Mouse (Mus musculus) T-helper 17 cell (primary cell): Measurements from ENCODE around the gene Pom121l2.

Experiments
- in situ Hi-C, 2 experiments: fragments of 300-600 bp; cut with MboI, MseI; formaldehyde crosslinking; loops; 1 replicate in 1 of 2; 2 replicates in 1 of 2; pipeline ENCODE4 v1.15.1; 2025; ENCODE audit warnings: high pct_unique_total_duplicates in 2 of 2

The Pom121l2 gene

GRCm38 (mm10) chr13:21992550-21992949, 11.6 kb downstream of the Pom121l2 start:
- in situ Hi-C loops: loop anchor here in 1 of 2 experiments (5.0 kb wide), 1 partner anchor 670 kb away; no protein-coding TSS in a partner anchor

DNA sequence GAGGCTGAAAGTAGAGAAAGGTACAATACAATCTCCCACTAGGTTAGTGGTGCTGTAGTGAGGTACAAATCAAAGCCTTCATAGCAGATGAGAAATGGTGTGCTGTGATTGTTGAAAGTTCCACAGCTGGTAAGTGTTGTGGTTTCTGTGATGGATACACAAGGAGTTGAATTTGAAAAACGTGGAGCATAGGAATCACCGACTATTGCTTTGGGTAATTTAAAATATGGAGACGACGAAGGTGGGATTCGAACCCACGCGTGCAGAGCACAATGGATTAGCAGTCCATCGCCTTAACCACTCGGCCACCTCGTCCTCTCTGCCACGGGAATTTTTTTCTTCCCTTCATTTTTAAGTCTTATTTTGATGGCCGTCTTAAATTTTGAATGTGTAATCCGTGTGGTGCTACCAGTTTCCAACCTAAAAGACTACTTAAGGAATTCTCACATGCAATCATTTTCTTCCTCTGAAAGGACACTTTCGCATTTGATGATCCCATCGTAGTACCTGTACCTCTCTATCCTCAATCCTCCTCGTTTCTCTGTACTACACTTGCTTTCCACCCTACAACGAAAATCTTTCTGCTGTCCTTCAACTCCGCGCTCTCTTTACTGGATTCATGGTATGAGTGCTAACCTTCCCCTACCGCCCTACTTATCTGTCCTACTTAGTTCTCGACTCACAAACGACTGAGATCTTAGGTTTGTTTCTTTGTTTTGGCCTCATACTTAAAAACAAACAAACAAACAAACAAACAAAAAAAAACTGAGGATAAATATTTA, 13.2 kb downstream of the Pom121l2 start:
- in situ Hi-C loops: loop anchor here in 1 of 2 experiments (5.0 kb wide), 1 partner anchor 672 kb away; no protein-coding TSS in a partner anchor

- in situ Hi-C loops: loop anchor here in 1 of 2 experiments (5.0 kb wide), 1 partner anchor 673 kb away; no protein-coding TSS in a partner anchor
Observed at GRCm38 (mm10) chr13:21994896-21995295, 13.9 kb downstream of the Pom121l2 start.

DNA sequence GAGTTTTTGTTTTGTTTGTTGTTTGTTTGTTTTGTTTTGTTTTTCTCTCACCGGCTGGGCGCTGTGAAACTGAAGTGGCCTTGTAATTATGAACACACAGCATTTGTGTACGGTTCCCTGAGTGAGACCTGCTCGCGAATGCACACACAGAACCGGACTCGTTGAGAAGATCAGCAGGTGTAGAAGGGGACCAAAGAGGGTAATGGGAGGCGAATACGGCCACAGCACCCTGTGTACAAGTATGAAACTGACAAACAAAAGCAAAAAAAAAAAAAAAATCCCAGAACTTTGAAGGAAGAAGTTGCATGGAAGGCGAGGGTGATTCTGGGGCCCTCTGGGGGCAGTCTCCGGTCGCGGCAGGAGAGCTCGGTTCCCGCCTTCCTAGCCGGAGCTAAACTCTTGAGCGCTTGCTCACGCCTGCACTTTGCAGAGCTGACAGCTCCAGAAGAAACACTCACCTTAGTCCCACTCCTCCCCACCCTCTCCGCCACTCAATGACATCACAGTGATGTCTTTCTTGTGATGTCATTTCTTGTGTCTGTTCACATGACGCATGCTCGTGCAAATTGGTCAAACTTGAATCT, 14.4 kb downstream of the Pom121l2 start:
- in situ Hi-C loops: no loop called here

- in situ Hi-C loops: no loop called here
Observed at GRCm38 (mm10) chr13:21996101-21996839, 15.3 kb downstream of the Pom121l2 start.

DNA sequence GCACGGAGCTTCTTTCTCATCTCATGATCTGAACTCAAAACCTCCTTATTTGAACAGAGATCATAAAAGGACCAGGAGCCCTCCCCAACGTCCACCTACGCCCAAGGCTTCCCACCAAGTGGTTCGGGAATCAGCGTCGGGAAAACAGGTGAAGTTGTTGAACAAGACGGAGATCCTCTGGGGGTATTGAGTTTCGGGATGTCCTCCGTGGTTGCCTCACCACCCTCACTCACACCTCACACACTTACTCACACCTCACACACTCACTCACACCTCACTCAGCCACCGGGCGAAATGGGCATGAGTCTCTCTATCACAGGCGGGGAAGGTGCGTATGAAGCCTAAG, 15.8 kb downstream of the Pom121l2 start:
- in situ Hi-C loops: no loop called here

- in situ Hi-C loops: no loop called here
Observed at GRCm38 (mm10) chr13:21997201-21997820, 16.3 kb downstream of the Pom121l2 start.

DNA sequence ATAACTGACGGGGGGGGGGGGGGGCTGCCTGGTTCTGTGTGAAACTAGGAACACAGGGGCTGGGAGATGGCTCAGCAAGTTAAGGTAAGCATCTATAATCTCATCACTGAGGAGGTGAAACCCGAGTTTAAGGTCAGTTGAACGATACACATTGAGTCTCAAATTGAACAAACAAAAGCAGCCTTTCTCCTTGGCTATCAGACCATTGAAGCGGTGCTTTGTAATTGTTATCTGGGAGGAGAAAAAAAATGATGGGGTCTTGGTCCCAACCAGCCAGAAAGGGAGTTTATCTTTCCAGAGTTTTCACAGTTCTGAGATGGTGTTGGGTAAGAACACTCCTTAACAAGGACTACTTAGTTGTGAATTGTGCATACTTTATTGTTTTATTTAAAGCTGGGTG, 16.8 kb downstream of the Pom121l2 start:
- in situ Hi-C loops: no loop called here

DNA sequence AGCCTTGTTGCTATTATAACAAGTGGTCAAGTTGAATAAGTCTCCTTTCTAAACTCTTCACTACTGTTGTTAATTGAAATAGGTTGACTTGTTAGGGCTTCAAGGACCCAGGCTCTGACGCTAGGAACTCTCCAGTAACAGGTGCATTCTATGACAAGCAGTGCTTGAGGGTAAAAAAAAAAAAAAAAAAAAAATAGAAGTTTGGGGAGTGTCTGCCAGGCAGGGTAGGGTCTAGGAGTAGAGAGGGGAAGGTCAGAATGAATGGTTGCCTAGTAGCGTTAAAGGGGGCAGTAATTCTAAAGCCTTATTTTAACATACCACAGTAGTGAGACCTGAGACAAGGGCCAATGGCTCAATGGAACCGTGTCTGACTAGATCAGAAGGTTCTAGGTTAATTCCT, 17.4 kb downstream of the Pom121l2 start:
- in situ Hi-C loops: no loop called here

GRCm38 (mm10) chr13:21999147-21999546, 18.2 kb downstream of the Pom121l2 start:
- in situ Hi-C loops: no loop called here

- in situ Hi-C loops: no loop called here
Observed at GRCm38 (mm10) chr13:22001346-22001745, 20.4 kb downstream of the Pom121l2 start.

DNA sequence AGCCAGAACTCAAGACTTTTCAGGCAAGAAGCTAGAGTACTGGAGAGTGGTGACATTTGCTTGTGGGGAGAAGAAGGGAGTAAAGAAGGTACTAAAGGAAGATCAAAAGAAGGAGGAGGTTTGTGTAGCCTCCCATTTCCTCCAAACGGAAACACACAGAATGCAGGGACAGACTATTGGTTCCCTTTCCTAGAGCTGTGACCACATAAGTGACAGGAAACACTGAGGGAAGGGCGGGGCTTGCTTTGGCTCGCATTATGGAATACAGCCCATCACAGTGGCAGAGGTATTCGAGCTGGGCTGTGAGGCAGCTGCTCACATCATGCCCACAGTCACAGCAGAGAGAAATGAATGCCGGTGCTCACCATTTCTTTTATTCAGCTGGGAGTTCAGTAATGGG, 20.8 kb downstream of the Pom121l2 start:
- in situ Hi-C loops: no loop called here

DNA sequence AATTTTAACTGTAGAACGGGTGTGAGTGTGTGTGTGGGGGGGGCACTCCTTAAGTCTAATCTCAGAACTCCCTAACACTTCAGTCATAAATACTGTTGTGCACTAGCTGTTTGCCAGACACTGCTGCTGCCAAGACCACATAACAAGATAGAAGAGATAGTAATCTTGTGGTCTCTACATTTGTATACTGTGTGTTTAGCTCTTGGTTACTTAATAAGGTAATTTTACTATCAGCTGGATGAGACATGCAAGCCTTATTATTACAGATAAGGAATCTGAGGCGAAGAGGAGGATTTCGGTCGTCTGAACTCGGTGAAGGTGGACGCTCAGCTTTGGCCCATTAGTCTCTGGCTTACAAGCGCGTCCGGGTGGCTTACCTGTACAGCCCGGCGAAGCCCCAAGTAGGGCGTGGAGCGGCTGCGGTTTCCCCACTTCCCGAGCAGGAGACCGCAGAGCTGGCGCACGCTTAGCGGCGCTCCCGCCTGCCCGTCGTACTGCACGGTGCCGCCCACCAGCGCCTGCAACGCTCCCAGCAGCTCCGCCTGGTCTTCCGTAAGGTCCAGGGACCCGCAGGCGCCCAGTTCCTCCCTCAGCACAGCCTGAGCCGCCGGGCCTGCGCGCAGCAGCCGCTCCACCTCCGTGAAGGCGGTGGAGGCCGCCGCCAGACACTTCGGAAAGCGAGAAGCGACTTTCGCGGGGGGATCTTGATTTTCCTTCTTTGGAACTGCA, 24.8 kb downstream of the Pom121l2 start:
- in situ Hi-C loops: no loop called here

DNA sequence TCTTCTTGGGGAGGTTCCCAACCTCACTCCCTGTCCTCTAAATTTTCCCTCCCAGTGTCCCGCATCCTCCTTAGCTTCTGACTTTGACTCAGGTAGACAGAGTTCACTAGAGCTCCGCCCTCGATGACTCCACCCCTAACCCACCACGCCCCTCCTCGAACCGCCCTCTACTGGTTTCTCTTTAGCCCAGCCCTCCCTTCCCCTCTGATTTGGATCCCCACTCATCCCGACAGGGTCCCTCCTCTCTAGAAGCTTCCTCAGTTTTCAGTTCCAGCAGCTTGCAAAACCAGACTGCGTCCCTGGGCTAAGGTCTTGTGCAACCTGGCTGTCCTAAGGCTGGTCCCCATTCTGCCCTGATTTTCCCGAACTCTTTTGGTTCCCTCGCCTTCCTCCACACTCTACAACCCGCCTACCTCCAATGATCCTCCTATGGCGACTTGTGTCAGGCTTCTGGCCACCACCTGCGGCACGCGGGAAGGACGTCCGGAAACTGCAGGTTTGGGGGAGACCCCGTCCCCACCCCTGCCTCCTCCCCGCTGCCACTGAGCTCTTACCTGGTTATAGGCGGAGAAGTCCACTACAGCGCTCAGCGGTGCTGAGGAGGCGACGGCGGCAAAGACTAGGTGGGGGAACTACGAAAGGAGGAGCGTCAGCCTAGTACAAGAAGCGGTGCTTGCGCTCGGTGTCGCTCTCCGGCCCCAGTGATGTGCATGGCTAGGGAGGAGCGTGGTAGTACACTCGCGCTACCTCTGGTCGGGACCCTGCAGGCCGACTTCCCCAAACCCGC, 25.5 kb downstream of the Pom121l2 start:
- in situ Hi-C loops: no loop called here

- in situ Hi-C loops: no loop called here
Observed at GRCm38 (mm10) chr13:22007121-22007510, 26.1 kb downstream of the Pom121l2 start.

- in situ Hi-C loops: no loop called here
Observed at GRCm38 (mm10) chr13:22007872-22008271, 26.9 kb downstream of the Pom121l2 start.

GRCm38 (mm10) chr13:22008707-22009106, 27.7 kb downstream of the Pom121l2 start:
- in situ Hi-C loops: no loop called here

DNA sequence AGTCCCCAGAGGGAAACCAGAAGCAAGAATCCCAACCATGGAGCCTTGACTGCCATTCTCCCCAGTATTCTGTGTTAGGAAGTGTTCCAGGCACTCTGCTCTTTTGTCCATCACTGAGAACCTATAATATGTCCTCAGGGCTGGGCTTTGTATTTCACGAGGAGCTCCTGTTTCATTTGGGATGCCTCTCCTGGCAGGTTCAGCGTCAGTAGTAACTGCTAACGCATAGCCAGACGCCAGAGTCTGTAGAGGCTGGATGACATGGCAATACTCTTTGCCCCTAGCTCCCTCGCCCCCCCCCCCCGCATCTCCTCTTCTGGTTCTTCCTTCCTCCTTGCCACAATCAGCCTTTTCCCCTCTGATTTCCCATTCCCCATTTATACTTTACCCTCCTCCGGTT, 28.6 kb downstream of the Pom121l2 start, which contains the start of gene Prss16:
Gene Prss16, minus strand, starts transcription at position 101 of the 400 bp plus-strand sequence.
- in situ Hi-C loops: loop anchor here in 1 of 2 experiments (5.0 kb wide), 1 partner anchor 42 kb away; no protein-coding TSS in a partner anchor

- in situ Hi-C loops: loop anchor here in 1 of 2 experiments (5.0 kb wide), 1 partner anchor 46 kb away; no protein-coding TSS in a partner anchor
Observed at GRCm38 (mm10) chr13:22013716-22014115, 32.7 kb downstream of the Pom121l2 start.

DNA sequence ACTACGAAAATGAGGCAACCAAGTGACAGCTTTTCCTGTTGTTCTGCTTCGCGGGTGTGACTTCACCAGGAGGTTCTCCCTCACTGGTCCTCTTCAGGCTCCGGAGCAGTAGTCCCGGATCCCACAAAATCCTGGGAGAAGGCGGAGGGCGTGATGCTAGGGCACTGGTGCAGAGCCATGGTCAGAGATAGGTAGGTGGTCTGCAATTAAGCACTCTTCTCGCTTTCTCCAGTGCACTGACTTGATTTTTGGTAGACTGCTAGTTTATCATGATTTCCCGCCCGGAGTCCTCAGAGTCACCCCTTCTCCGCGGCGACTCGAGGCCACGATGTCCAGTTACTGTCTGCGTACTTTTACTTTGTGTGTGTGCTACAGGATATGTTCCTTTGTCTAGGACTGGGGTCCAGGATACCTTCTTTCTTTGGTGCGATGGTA, 33.4 kb downstream of the Pom121l2 start:
- in situ Hi-C loops: loop anchor here in 1 of 2 experiments (5.0 kb wide), 1 partner anchor 47 kb away; no protein-coding TSS in a partner anchor
